Mouse (Mus musculus) lung, adult 2 months (tissue): ENCODE results near the gene Emc1.

Source experiments
- CTCF ChIP-seq: fragments of 200-500 bp; IDR thresholded peaks from 2 replicates; pipeline ENCODE4 v1.5.1; 2011; ENCODE audit warnings: mild to moderate bottlenecking, low read length, control low read depth; ENCODE audit not compliant: insufficient read depth
- POLR2A ChIP-seq: fragments of 200-500 bp; IDR thresholded peaks from 2 replicates; pipeline ENCODE4 v1.6.1; 2011; ENCODE audit warnings: low read depth, mild to moderate bottlenecking, control low read depth, low read length, borderline replicate concordance; ENCODE audit errors: extremely low read depth

- TF ChIP-seq CTCF, result no peak
- TF ChIP-seq POLR2A, result no peak
Observed at GRCm38 (mm10) chr4:139368038-139368437, 15.7 kb downstream of the Emc1 start.
